Mouse (Mus musculus) brown adipose tissue, adult 24 weeks (tissue): Measurements from ENCODE around the gene Ptx4. TPM values are rescaled to one million over a fixed set of nuclear protein-coding genes. Genes with fewer than 3 reads are reported as not detected.
A peak's percentile ranks its signal among the peaks of the same experiment; 100 is the strongest.

Source experiments
- H3K27ac ChIP-seq: fragments of 200-500 bp; replicated peaks from 2 replicates; pipeline ENCODE4 v1.5.1; 2012; ENCODE audit warnings: low read depth, mild to moderate bottlenecking, low read length
- H3K4me1 ChIP-seq: fragments of 200-500 bp; 2 replicates; pipeline ENCODE4 v1.6.1; 2012; ENCODE audit warnings: low read length, mixed read lengths; ENCODE audit not compliant: control insufficient read depth, insufficient read depth, insufficient read length
- H3K4me3 ChIP-seq: fragments of 200-500 bp; 2 replicates; pipeline ENCODE4 v1.5.1; 2012; ENCODE audit warnings: low read depth, mild to moderate bottlenecking, low read length, moderate library complexity; ENCODE audit not compliant: insufficient read depth
- polyA plus RNA-seq: library from polyadenylated mRNA; stranded (reverse); fragments of >200 nt; gene quantifications from 2 replicates; pipeline ENCODE4 v1.2.4, GENCODE M21; 2012; ENCODE audit not compliant: missing spikeins, insufficient read depth, insufficient read length

Ptx4 gene
- polyA plus RNA-seq, result not detected in 2 replicates

DNA sequence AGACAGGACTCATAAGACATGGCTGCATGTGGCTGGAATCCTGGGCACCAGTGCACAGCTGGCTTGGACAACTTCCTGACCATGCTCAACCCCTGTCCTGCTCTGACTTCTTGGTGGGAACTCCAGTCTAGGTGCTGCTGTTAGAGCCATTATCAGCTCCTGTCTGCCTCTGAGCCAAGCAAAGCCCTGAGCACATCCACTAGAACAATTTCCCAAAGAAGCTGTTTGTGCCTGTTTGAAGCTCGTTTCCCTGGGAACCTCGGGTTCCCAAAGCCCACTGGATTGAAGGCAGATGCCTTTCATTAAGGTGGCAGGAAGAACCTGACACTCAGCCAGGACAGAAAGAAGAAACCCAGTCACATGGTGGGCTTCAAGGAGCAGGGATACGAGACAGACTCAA, at the start of gene Ptx4:
Gene Ptx4 (plus strand): TSS at position 355 of the 400 bp plus-strand sequence.
- Histone ChIP-seq H3K27ac (no peak within 1 kb of the TSS), H3K4me1 (no peaks in the 10 kb centered on the region), H3K4me3 (no peak within 1 kb of the TSS)

DNA sequence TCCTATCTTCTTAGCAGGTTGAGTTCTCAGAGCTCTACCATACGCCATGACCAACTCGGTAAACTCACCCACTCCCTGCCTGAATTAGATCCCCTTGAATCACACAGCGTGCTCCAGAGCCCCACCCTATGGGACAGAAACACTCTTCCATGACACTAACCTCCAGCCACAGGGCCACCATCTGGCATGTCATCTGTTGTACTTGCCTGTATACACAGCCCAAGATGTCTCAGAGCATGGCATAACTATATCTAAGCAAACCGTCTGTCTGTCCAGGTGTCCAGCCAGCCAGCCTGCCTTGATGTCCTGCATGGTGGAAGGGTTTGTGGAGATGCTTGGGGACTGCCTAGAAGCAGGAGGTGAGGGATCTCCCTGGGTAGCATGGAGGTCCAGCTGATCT, 43.7 kb upstream of the Ptx4 start:
- Histone ChIP-seq H3K27ac (peak overlapping the region; percentile 97; the same call in 1 of the 2 replicates), H3K4me1 (peaks cover 12% of the 10 kb centered on the region; the same call in 1 of the 2 replicates), H3K4me3 (peak overlapping the region; percentile 69)

DNA sequence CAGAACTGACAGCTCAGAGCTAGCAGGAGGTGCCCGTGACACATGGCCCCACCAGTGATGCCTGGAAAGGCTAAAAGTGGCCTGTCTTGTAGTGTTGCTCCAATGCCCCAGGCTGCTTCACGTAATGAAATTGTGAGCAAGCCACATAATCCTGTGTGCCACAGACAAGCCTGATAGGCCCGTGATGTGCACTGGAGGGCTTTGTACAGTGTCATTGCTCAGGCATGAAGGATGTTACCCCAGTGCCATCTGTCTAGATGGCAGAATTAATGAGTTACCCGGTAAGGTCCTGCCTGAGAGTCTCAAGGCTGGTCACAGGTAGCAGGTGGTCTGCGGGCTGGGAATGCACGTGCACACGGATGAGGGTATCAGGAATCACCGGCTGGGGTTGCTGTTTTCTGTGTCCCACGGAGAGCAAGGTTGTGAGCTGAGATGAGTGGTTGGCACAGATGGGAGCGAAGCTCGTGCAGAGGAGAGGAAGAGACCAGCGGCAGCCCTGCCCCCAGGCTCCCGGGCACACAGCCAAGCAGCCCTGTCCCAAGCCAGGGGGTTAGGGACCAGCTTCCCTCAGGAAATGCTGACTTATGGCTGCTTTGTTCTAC, 42.7 kb upstream of the Ptx4 start:
- H3K4me3 ChIP-seq, result peak overlapping the region; percentile 69
- peaks cover 5% of the 10 kb centered on the region; the same call in 1 of the 2 replicates for H3K4me1 ChIP-seq
- peak overlapping the region; percentile 97 for H3K27ac ChIP-seq

DNA sequence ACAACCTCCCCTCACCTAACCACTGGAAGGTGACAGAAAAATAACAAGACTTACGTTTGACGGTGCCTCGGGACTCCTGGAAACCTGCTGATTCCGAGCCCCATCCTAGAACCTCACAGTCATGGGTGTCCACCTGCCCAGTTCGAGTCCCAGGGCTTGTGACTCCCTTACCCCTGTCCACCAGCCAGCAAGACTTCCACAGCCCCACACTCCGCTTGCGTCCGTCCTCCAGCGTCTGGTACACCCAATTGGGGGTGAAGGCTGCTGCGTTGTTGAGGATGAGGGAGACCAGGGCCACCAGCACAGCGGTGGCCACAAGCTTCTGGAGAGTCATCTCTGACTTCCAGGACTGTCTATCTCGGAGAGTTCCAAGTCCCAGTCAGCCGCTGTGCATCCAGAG, 40.4 kb upstream of the Ptx4 start:
- H3K27ac ChIP-seq, result peak overlapping the region; percentile 97
- 0 out of 2 replicates have a peak, but pooled peaks cover 2% of the 10 kb centered on the region for H3K4me1 ChIP-seq
- peak overlapping the region; percentile 69 for H3K4me3 ChIP-seq

DNA sequence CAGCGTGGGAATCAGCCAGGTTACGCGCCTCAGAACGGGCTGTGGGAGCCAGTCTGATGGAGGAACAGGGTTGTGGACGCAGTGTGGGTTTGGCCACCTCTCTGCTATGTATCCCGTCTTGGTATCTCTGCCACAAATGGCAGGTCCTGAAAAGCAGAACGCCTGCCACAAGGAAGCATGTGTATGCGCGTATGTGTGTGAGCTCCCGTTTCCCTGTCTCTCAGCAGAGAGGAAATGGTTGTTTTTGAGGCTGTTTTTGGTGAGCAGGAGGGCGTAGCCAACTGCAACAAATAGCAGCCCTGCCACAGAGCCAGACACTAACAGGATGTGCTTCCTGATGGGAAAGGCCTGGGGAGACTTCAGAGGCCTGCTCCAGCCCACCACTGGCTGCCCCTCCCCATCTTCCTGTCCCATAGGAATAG, 39.6 kb upstream of the Ptx4 start:
- H3K4me1 ChIP-seq, result 0 out of 2 replicates have a peak, but pooled peaks cover 2% of the 10 kb centered on the region
- peak overlapping the region; percentile 69 for H3K4me3 ChIP-seq
- H3K27ac ChIP-seq, result peak overlapping the region; percentile 97

DNA sequence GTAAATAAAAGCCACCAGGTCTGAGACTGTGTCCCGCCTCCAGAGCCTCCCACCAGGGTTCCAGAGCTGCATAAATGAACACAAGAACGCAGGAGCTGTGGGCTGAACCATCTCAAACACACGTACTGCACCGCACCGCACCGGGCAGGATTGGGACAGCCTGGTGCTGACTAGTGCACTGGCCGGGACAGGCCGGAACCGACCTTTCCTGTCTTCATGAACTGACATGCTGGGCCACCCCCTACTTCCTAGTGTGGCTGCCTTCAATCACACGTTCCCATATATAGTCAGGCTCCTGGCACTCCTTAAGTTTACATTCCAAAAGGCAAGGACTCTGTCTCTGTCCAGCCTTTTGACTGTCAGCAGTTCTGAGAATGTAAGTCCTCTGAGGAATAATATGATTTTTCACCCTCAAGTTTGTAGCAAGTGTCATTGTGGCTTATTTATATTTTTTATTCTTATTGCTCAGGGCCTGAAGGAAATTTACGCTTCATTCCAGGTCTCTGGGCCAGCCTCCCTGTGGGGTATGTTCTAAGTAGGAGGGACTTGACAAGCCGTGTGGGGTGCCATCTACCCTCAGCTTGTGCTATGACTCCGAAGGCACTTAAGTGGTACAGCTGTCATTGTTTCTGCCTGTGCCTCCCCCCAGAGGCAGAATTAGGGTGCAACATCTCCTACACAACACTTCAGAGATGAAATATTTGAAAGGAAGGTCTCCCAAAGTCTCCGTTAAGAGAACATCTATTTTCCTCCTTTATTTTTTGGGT, 38.3 kb upstream of the Ptx4 start:
- peak overlapping the region; percentile 33 for H3K4me3 ChIP-seq
- peak overlapping the region; percentile 83 for H3K27ac ChIP-seq
- H3K4me1 ChIP-seq, result 0 out of 2 replicates have a peak, but pooled peaks cover 2% of the 10 kb centered on the region

DNA sequence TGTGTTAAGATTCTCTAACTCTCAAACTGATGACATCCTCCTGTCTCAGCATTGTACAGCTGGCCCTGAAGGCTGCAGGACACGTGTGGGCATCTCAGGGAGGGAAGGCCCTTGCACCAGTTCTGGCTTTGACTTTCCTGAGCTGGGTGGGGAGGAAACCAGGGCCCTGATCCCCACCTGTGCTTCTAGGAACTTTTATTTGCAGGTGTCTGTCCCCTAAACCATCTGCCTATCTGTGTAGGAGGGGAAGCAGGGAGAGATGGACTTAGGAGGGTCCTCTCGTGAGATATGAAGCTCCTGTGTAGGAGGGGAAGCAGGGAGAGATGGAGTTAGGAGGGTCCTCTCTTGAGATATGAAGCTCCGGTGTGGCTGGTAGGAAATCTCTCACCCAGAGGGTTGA, 37.7 kb upstream of the Ptx4 start:
- Histone ChIP-seq H3K4me3 (no peak overlapping the region), H3K27ac (peak overlapping the region; percentile 83), H3K4me1 (0 out of 2 replicates have a peak, but pooled peaks cover 2% of the 10 kb centered on the region)

DNA sequence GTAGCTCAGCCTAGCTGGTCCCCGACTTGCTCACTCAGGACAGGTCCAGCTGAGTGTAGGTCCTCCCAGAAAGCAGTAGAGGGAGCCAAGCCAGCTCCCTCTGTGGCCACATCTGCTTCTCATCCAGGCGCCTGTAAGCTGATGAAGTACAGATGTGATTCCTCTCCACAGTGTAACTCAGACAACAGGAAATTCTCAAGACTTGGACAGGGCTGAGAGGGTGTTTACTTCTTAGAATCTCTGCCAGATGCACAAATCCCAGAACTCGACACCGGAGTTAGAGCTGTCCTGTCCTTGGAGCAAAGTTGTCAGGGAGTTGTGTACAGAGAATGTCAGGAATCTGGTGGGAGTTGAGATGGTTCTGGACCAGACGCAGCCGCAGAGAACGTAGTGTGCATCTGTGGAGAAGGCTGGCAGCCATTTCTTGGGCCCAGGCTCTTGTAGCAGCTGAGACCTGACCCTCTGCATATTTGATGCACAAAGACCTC, 37.1 kb upstream of the Ptx4 start, which contains the start of gene Tmem204:
Gene Tmem204 (minus strand): TSS at position 148 of the 488 bp plus-strand sequence.
- H3K4me3 ChIP-seq, result no peak within 1 kb of the TSS
- peak within 1 kb of the TSS; percentile 83 for H3K27ac ChIP-seq
- 0 out of 2 replicates have a peak, but pooled peaks cover 2% of the 10 kb centered on the region for H3K4me1 ChIP-seq

DNA sequence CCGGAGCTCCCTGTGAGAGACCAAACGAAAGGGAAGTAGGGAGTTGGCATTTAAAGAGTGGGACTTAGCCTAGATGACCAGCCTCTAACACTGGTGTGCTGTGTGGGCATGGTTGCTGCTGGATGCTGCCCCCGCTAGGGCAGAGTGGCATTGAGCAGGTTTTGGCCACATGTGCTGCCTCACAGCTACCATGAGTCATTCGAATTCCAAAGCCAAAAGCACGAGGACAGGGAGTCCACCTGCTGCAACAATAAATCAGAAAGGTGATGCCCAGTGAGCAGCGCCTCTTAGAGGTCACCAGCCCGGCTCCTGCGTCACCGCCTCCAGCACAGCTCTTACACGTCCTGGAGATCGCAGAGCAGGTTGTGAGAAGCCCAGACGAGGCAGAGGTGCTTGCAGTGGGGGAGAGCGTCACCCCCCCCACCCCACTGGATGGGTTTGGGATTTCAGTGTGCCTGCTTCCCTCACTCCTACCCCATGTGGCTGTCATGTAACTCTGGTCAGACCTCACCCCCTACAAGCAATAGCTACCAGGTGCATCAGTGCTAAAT, 35.6 kb upstream of the Ptx4 start:
- no peak overlapping the region for H3K27ac ChIP-seq
- H3K4me3 ChIP-seq, result no peak overlapping the region
- H3K4me1 ChIP-seq, result 0 out of 2 replicates have a peak, but pooled peaks cover 2% of the 10 kb centered on the region

DNA sequence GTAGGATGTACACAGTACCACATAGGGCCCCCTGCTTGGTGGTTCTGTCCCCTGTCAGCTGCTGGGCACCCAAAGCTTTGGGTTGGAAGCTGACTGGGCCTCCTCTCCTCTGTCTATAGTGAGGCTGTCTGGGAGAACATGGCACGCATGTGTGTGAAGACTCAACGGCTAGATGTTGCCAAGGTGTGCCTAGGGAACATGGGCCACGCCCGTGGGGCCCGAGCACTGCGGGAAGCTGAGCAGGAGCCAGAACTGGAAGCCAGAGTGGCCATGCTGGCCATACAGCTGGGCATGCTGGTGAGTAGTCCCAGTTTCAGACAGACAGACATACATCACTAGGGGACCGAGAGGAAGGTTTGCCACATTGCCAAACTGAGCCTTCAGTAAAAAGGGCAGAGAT, 33.8 kb upstream of the Ptx4 start:
- H3K27ac ChIP-seq, result no peak overlapping the region

DNA sequence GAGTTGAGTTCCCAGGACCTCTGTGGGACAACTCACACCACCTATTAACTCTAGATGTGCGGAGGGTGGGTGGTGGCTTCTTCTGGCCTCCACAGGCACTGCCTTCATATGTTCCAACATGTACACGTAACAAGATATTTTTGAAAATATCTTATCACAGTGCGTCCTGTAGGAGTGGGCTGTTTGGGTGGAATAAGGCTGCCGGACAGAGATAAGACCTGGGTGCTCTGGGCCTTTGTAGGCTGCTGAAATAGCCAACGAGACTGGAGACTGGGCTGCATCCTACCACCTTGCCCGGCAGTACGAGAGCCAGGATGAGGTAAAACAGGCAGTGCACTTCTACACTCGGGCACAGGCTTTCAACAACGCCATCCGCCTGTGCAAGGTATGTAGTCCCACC, 31.4 kb upstream of the Ptx4 start:
- Histone ChIP-seq H3K4me3 (no peak overlapping the region), H3K4me1 (no peaks in the 10 kb centered on the region)

More for the DNA sequence above, 33.8 kb upstream of the Ptx4 start:
- Histone ChIP-seq H3K4me3 (no peak overlapping the region), H3K4me1 (no peaks in the 10 kb centered on the region)

DNA sequence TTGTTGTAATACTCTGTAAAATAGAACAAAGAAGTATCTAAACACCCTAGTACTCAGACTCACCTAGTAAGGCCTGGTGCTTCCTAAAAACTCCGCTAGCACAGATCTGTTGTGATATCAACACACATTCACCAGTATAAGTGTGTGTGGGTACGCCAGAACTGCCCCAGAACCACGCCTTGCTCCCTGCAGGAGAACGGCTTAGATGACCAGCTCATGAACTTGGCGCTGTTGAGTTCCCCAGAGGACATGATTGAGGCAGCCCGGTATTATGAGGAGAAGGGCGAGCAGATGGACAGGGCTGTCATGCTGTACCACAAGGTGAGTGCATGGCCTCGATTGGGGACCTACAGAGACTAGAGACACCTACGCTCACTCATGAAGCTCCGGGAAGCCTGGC, 30.1 kb upstream of the Ptx4 start:
- Histone ChIP-seq H3K4me1 (no peaks in the 10 kb centered on the region), H3K27ac (no peak overlapping the region), H3K4me3 (no peak overlapping the region)

More for the DNA sequence above, 31.4 kb upstream of the Ptx4 start:
- no peak overlapping the region for H3K27ac ChIP-seq

DNA sequence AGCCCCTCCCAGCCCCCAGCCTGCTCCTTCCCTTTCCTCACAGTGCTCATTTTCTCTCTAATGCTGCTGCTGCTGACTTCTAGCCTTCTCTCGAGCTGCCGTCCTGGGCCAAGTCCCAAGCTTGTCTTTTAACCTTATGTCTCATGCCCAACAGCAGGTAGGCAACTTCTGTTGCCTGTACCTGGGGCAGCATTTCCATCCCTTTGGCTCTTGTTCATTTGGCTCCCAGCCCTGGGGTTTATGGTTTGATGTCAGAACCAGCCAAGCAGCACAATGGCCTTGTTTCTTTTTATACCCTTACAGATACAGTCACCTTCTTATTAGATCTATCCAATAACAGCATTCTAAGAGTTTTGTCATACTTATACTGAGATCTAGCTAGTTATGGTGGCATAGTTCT, 24.3 kb upstream of the Ptx4 start:
- H3K4me1 ChIP-seq, result no peaks in the 10 kb centered on the region
- no peak overlapping the region for H3K27ac ChIP-seq
- H3K4me3 ChIP-seq, result no peak overlapping the region

DNA sequence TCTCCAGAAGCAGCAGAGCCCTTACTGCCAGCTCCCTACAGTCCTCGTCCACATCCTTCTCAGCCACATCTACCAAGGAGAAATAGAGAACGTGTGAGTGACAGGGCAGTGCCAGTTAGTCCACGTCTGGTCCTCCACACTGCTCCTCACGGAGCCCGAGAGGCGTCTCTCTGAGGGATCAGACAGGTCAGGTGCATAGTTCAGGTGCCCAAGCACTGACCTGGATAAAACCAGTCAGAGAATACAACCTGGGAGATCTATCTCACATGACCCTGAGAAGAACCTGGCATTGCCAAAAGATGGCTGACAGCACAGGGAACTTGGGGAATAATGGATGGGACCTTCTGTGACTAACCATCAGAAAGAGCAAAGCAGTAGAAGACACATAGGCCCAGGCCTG, 20.5 kb upstream of the Ptx4 start:
- H3K4me3 ChIP-seq, result no peak overlapping the region
- H3K27ac ChIP-seq, result no peak overlapping the region
- no peaks in the 10 kb centered on the region for H3K4me1 ChIP-seq

DNA sequence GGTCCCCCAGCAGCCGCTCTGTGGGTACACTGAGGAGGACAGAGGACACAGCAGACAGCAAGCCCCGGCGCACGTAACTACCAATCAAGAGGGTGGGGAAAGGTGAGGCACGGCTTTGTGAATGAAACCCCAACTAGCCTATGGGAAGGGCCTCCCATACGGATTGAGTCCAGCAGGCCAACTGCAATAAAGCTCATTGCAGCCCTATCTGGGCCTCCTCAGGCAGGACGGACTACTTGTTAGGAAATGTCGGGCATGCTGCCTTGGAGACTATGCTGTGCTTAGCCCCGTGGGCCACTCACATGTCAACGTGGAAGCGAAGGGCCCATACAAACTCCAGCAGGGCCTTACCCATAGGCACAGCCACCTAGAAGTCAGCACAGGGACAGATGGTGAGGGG, 19.2 kb upstream of the Ptx4 start:
- Histone ChIP-seq H3K4me3 (no peak overlapping the region), H3K27ac (no peak overlapping the region), H3K4me1 (no peaks in the 10 kb centered on the region)
